Mouse (Mus musculus) embryonic facial prominence, embryonic 12.5 days (tissue): ENCODE data around the gene Mnd1. TPM values are rescaled to one million over a fixed set of nuclear protein-coding genes. Genes with fewer than 3 reads are reported as not detected.

Experiments used
- ATAC-seq: fragments of 200-750 bp; cut with Nextera tagmentation; 2 replicates; pipeline ENCODE4 v1.8.0; 2017; ENCODE audit not compliant: insufficient number of reproducible peaks, insufficient read depth, low FRiP score, low TSS enrichment
- H3K27ac ChIP-seq: fragments of 300-500 bp; sonication (generic); 2 replicates; pipeline ENCODE4 v1.5.1; 2016; ENCODE audit warnings: mild to moderate bottlenecking
- H3K27me3 ChIP-seq: fragments of 300-500 bp; sonication (generic); 2 replicates; pipeline ENCODE4 v1.6.1; 2016; ENCODE audit warnings: mild to moderate bottlenecking, moderate library complexity
- H3K36me3 ChIP-seq: fragments of 300-500 bp; sonication (generic); 2 replicates; pipeline ENCODE4 v1.6.1; 2016; ENCODE audit warnings: mild to moderate bottlenecking
- H3K4me1 ChIP-seq: fragments of 300-500 bp; sonication (generic); 2 replicates; pipeline ENCODE4 v1.6.1; 2016
- H3K4me2 ChIP-seq: fragments of 300-500 bp; sonication (generic); replicated peaks from 2 replicates; pipeline ENCODE4 v1.6.1; 2016; ENCODE audit warnings: mild to moderate bottlenecking, moderate library complexity
- H3K4me3 ChIP-seq: fragments of 300-500 bp; sonication (generic); 2 replicates; pipeline ENCODE4 v1.5.1; 2016; ENCODE audit warnings: mild to moderate bottlenecking
- H3K9ac ChIP-seq: fragments of 300-500 bp; sonication (generic); 2 replicates; pipeline ENCODE4 v1.6.1; 2016; ENCODE audit warnings: mild to moderate bottlenecking, moderate library complexity
- H3K9me3 ChIP-seq: fragments of 300-500 bp; sonication (generic); 2 replicates; pipeline ENCODE4 v1.6.1; 2016; ENCODE audit warnings: mild to moderate bottlenecking, moderate library complexity
- WGBS: fragments of 180-500 bp; shearing (Covaris S2); methylation state at CpG from one replicate; pipeline ENCODE4 v1.1.7; 2016; 5-methylcytosine and 5-hydroxymethylcytosine counted together
- polyA plus RNA-seq: library from polyadenylated mRNA; unstranded; fragments of >200 nt; fragmentation: Nextera tagmentation; extraction: Ambion mirVana; gene quantifications from 2 replicates; pipeline ENCODE4 v1.2.1, GENCODE M21; 2016

Gene Mnd1
- polyA plus RNA-seq, 1 experiment from 2014 or later, result 15.7 TPM

- H3K9ac ChIP-seq, result no peak overlapping the region
- no peak overlapping the region for H3K4me3 ChIP-seq
- no peak overlapping the region for H3K27ac ChIP-seq
- H3K4me2 ChIP-seq, result no peak overlapping the region
- 64% methylated on average over 2 of the region's 2 CpGs for WGBS
- no peaks in the 10 kb centered on the region for H3K4me1 ChIP-seq
- H3K36me3 ChIP-seq, result peaks cover 5% of the 10 kb centered on the region; the same call in 1 of the 2 replicates
- no peaks in the 10 kb centered on the region for H3K9me3 ChIP-seq
- no peaks in the 10 kb centered on the region for H3K27me3 ChIP-seq
- no peak for ATAC-seq
Observed at GRCm38 (mm10) chr3:84180304-84180703, 24.7 kb upstream of the Mnd1 start.

GRCm38 (mm10) chr3:84177834-84178233, 22.2 kb upstream of the Mnd1 start:
- no peak overlapping the region for H3K4me2 ChIP-seq
- H3K27ac ChIP-seq, result no peak overlapping the region
- H3K36me3 ChIP-seq, result peaks cover 5% of the 10 kb centered on the region; the same call in 1 of the 2 replicates
- ATAC-seq, result no peak
- H3K4me1 ChIP-seq, result no peaks in the 10 kb centered on the region
- 86% methylated on average over 2 of the region's 2 CpGs for WGBS
- no peak overlapping the region for H3K9ac ChIP-seq
- H3K4me3 ChIP-seq, result no peak overlapping the region
- H3K27me3 ChIP-seq, result no peaks in the 10 kb centered on the region
- no peaks in the 10 kb centered on the region for H3K9me3 ChIP-seq

GRCm38 (mm10) chr3:84175337-84176315, 20.0 kb upstream of the Mnd1 start:
- H3K9me3 ChIP-seq, result no peaks in the 10 kb centered on the region
- H3K27ac ChIP-seq, result no peak overlapping the region
- H3K9ac ChIP-seq, result no peak overlapping the region
- H3K36me3 ChIP-seq, result peaks cover 7% of the 10 kb centered on the region; the same call in 1 of the 2 replicates
- no peak overlapping the region for H3K4me2 ChIP-seq
- ATAC-seq, result no peak
- no peaks in the 10 kb centered on the region for H3K4me1 ChIP-seq
- H3K4me3 ChIP-seq, result no peak overlapping the region
- WGBS, result 58% methylated on average over 7 of the region's 7 CpGs
- H3K27me3 ChIP-seq, result no peaks in the 10 kb centered on the region

GRCm38 (mm10) chr3:84173581-84174154, 18.1 kb upstream of the Mnd1 start, which contains the start of gene Gm6525:
Gene Gm6525, plus strand, starts transcription at chr3:84174104.
- Histone ChIP-seq H3K4me2 (no peak within 1 kb of the TSS), H3K9me3 (no peaks in the 10 kb centered on the region), H3K36me3 (peaks cover 18% of the 10 kb centered on the region; the same call in 1 of the 2 replicates), H3K9ac (no peak within 1 kb of the TSS), H3K4me1 (no peaks in the 10 kb centered on the region), H3K27me3 (no peaks in the 10 kb centered on the region), H3K27ac (no peak within 1 kb of the TSS), H3K4me3 (no peak within 1 kb of the TSS)
- 78% methylated on average over 11 of the region's 11 CpGs for WGBS
- no peak for ATAC-seq

- Histone ChIP-seq H3K27ac (no peak overlapping the region), H3K4me1 (no peaks in the 10 kb centered on the region), H3K36me3 (peaks cover 18% of the 10 kb centered on the region; the same call in 1 of the 2 replicates), H3K27me3 (no peaks in the 10 kb centered on the region), H3K9ac (no peak overlapping the region), H3K9me3 (no peaks in the 10 kb centered on the region), H3K4me2 (no peak overlapping the region), H3K4me3 (no peak overlapping the region)
- no peak for ATAC-seq
- WGBS, result 49% methylated on average over 11 of the region's 11 CpGs
Observed at GRCm38 (mm10) chr3:84172406-84172805, 16.8 kb upstream of the Mnd1 start.

GRCm38 (mm10) chr3:84169393-84170005, 13.9 kb upstream of the Mnd1 start:
- no peaks in the 10 kb centered on the region for H3K9me3 ChIP-seq
- no peaks in the 10 kb centered on the region for H3K4me1 ChIP-seq
- no peak overlapping the region for H3K9ac ChIP-seq
- H3K4me3 ChIP-seq, result no peak overlapping the region
- no peak for ATAC-seq
- H3K36me3 ChIP-seq, result peaks cover 32% of the 10 kb centered on the region
- no peaks in the 10 kb centered on the region for H3K27me3 ChIP-seq
- H3K4me2 ChIP-seq, result no peak overlapping the region
- no peak overlapping the region for H3K27ac ChIP-seq
- WGBS, result 68% methylated on average over 8 of the region's 8 CpGs

GRCm38 (mm10) chr3:84168943-84169342, 13.4 kb upstream of the Mnd1 start:
- Histone ChIP-seq H3K9me3 (no peaks in the 10 kb centered on the region), H3K27me3 (no peaks in the 10 kb centered on the region), H3K4me2 (no peak overlapping the region), H3K36me3 (peaks cover 37% of the 10 kb centered on the region), H3K9ac (no peak overlapping the region), H3K4me3 (no peak overlapping the region), H3K27ac (no peak overlapping the region), H3K4me1 (no peaks in the 10 kb centered on the region)
- WGBS, result 84% methylated on average over 6 of the region's 6 CpGs
- no peak for ATAC-seq

GRCm38 (mm10) chr3:84166073-84166472, 10.5 kb upstream of the Mnd1 start:
- WGBS, result 93% methylated on average over 5 of the region's 5 CpGs
- Histone ChIP-seq H3K9ac (no peak overlapping the region), H3K4me2 (no peak overlapping the region), H3K36me3 (peaks cover 38% of the 10 kb centered on the region), H3K9me3 (no peaks in the 10 kb centered on the region), H3K27ac (no peak overlapping the region), H3K4me3 (no peak overlapping the region), H3K27me3 (no peaks in the 10 kb centered on the region), H3K4me1 (no peaks in the 10 kb centered on the region)
- ATAC-seq, result no peak

- 86% methylated on average over 3 of the region's 3 CpGs for WGBS
- Histone ChIP-seq H3K4me3 (no peak overlapping the region), H3K4me1 (no peaks in the 10 kb centered on the region), H3K9me3 (no peaks in the 10 kb centered on the region), H3K27me3 (no peaks in the 10 kb centered on the region), H3K36me3 (peaks cover 33% of the 10 kb centered on the region), H3K27ac (no peak overlapping the region), H3K4me2 (no peak overlapping the region), H3K9ac (no peak overlapping the region)
- ATAC-seq, result no peak
Observed at GRCm38 (mm10) chr3:84165391-84165790, 9.8 kb upstream of the Mnd1 start.

GRCm38 (mm10) chr3:84157559-84158350, 2.2 kb upstream of the Mnd1 start:
- peaks cover 10% of the 10 kb centered on the region; the same call in 1 of the 2 replicates for H3K4me1 ChIP-seq
- no peaks in the 10 kb centered on the region for H3K36me3 ChIP-seq
- ATAC-seq, result no peak
- 79% methylated on average over 4 of the region's 4 CpGs for WGBS
- H3K4me2 ChIP-seq, result no peak overlapping the region
- no peak overlapping the region for H3K4me3 ChIP-seq
- H3K9me3 ChIP-seq, result no peaks in the 10 kb centered on the region
- no peak overlapping the region for H3K9ac ChIP-seq
- H3K27ac ChIP-seq, result 0 out of 2 replicates have a peak overlapping the region, but pooled peaks have one; percentile 12
- H3K27me3 ChIP-seq, result no peaks in the 10 kb centered on the region

- Histone ChIP-seq H3K27me3 (no peaks in the 10 kb centered on the region), H3K36me3 (no peaks in the 10 kb centered on the region), H3K9ac (no peak overlapping the region), H3K9me3 (no peaks in the 10 kb centered on the region), H3K4me3 (no peak overlapping the region), H3K4me1 (peaks cover 10% of the 10 kb centered on the region; the same call in 1 of the 2 replicates), H3K4me2 (no peak overlapping the region), H3K27ac (0 out of 2 replicates have a peak overlapping the region, but pooled peaks have one; percentile 12)
- 41% methylated on average over 4 of the region's 4 CpGs for WGBS
- no peak for ATAC-seq
Observed at GRCm38 (mm10) chr3:84157011-84157410, 1.4 kb upstream of the Mnd1 start.
